Mouse (Mus musculus) gastrocnemius, postnatal 25 days (tissue): ENCODE measurements around the gene Gna12. TPM values are rescaled to one million over a fixed set of nuclear protein-coding genes. Genes with fewer than 3 reads are reported as not detected.
A peak's percentile ranks its signal among the peaks of the same experiment; 100 is the strongest.

Experiments used
- DNase-seq: peaks from one replicate; pipeline ENCODE4 v3.0.0; 2022
- total RNA-seq, 2 experiments: library from RNA; stranded (reverse); gene quantifications; 1 replicate in 1 of 2; 2 replicates in 1 of 2; pipeline ENCODE4 v1.2.3; 2021

The Gna12 gene
- total RNA-seq, 2 experiments from 2014 or later: 26.2 to 27.7 TPM

DNA sequence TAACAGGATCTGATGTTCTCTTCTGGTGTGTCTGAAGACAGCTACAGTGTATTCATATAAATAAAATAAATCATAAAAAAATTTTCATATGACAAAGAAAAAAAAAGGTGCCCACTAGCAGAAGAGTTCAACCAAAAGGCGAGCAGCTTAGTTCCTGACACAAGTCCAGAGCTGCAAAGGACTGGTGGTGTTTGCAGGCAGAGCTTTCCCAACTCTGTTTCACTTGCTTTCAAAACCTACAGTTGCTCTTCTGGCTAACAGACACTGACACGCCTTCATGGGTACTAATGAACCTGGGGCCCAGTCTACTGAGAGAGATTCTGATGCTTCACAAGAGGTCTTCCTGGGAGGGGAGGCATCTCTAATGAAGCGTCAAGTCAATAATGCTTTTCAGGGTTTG is 34.2 kb downstream of the Gna12 start:
- no peak for DNase-seq

DNA sequence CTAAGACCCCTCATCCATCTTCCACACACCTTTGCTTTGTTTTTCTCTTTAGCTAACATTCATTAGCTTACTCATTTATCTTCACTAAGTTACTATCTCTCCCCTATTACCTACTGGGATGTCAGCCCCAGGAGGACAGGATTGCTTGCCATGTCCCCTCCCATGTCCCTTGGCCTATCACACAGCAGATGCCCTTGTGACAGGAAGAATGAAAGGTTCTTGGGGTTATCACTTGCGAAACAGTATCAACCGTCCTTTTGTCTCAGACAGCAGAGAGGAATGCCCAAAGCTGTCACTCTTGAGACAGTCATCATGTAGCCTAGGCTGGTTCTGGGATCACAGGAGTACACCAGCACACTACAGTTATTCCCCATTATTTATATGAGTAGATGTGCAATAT is 35.1 kb downstream of the Gna12 start:
- no peak for DNase-seq

DNA sequence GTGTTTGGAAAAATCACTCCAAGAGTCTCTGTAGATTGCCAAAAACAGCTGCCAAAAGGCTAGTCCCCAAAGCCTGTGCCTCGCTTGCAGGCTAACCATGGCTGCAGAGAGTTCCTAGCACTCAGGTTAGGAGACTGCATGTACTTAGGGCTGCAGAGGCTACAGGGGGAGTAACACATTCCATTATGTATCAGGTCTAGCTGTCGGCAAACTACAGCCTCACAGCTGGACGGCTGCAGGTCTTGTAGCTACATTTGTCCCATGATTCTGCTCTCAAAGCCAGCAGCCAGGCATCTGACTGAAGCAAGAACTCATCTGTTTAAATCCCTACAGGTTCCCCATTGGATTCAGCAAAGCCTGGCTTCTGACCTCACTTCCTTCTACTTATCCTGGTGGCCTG is 35.5 kb downstream of the Gna12 start:
- DNase-seq: no peak

DNA sequence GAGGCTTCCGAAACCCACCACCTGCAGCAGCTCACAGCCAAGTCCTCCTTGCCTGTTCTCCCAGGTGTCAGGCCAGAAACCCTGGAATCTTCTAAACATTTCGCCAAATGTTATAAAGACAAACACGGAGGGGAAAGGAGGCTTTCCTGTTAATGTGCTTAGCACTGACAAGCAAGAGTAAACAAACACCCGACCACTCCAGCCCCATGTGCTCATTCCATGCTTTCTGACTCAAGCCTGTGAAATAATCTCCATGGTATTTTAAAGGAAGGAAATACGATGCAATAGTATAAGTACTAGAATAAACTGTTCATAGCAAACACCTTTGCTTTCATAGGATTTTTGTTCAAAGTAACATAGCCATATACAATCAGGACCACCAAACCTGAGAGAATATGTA is 38.0 kb downstream of the Gna12 start:
- DNase-seq: no peak

DNA sequence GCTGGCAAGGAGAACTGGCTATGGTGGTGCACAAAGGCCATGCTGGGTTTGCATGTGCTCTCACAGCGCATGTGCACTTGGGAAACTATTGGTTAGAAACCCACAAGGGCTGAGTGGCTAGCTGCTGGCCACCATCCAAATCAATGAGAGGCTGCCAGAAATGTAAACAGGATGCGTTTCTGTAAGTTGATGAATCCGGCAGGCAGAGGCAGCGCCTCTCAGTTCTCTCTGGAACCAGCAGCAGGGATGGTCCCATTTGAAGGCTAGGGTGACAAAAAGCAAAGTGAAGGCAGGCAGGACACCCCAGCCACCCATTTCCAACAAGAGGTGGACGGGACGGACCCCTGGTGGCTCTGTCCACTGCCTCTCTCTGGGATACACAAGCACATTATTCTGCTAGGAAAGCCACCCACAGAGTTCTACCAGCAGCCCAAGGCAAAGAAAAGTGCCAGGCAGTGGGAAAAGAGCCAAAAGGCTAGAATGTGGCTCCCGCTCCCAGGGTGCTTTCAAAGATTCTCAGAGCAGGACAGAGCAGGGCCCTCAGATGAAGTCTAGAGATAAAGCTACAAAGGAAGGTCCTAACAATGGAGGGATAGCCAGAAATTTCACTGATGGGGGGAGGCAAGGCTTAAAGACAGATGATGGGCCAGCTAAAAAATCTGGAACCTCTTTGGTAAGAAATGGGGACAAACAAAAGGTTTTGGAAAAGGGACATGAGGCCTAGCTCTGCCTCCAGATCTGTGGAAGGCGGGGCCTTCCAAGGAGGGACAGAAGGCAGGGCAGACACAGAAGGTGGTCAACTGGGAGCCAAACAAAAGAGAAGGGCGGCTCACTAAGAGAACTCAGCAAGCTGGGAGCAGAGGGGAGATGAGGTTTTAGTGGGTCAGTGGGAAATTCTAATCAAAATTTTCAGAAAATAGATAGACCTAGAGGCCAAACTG is 39.0 kb downstream of the Gna12 start:
- no peak for DNase-seq

DNA sequence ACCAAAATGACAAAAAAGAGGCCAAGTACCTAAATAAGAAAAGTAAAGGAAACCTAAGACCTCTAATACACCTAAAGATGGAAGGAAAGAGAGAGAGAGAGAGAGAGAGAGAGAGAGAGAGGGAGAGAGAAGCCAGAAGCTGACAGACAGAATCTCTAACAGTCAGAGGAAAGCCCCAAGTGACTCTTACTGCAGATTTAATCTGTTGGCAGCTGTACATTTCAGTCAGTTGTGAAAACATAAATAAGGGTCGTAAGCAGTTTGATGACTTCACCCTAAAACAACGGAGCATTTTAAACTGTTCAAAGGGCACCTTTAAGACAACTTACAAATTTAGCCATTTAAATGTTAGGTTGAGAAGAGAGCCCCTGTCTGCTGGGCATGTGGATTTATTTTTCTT is 39.8 kb downstream of the Gna12 start:
- DNase-seq: no peak

DNA sequence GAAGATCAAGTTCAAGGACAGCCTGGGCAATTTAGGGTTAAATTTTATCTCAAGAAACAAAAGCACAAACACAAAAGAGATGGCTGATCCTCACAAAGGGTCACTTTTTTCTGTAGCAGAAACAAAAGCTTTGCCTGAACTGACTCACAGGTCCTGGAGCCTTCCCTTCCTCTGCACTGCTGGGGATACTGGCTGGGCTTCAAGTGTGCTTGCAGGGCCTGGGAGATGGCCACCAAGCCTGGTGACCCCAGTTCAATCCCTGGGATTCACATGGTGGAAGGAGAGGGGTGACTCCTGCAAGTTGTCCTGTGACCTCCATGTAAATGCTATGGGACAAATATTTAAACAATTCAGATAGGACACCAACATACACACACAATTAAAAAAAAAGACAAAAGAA is 40.7 kb downstream of the Gna12 start:
- no peak for DNase-seq

DNA sequence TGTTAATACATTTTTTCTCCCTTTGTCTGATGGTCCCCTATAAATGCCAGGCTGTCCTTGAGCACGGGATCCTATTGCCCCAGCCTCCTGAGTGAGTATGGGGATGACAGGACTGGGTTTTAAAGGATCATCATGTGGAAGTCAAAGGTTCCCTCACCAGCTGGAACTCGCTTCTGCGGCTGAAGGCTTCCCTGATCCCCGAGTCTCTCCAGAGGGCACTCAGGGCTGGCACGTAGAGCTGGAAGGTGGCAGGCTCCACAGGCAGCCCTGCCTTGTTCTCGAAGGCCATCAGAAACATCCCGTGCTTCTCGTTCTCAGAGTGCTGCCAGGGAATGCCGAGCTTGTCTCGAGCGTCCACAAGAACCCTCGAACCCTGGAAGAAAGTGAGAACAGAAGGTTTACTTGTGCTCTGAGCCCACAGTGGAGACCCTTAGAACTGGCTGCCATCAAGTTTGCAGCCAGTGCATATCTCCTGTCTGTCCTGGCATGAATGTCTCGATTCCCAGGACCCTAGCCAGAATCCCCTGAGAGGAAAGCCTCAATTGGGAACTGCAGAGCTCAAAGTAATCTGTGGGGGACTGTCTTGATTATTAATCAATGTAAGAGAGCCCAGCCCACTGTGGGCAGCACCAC is 44.9 kb downstream of the Gna12 start:
- no peak for DNase-seq

DNA sequence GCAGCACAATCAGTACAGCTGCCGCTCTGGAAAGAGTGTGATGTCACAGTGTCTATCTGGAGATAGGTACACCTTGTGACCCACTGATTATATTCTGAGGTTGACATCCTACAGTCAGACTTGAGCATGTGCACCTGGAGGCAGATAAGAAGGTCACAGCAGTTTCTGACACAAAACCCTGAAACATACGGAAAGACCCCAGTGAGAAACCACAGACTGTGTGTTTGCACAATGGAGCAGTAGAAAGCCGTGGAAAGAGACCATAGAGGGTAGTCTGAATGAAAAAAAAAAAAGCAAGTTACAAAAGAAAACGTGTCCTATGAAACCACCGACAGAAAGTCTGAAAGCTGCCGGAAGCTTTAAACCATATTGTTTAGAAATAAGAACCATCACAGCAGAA is 45.9 kb downstream of the Gna12 start:
- no peak for DNase-seq

DNA sequence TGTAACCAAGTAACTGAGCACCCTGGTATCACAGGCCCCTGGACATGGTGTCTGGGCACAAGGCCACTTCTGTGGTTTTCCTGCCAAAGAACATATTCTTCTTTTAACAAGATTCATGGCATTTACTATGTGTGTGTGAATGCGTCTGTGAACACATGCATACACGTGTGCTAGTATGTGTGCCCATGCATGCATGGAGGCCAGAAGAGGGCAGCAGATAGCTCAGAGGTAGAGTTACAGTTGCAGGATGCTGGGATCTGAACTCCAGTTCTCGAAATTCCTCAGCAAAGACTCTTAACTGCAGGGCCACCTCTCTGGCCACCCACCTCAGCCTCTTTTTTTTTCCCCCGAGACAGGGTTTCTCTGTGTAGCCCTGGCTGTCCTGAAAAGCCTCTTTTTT is 46.7 kb downstream of the Gna12 start:
- no peak for DNase-seq

DNA sequence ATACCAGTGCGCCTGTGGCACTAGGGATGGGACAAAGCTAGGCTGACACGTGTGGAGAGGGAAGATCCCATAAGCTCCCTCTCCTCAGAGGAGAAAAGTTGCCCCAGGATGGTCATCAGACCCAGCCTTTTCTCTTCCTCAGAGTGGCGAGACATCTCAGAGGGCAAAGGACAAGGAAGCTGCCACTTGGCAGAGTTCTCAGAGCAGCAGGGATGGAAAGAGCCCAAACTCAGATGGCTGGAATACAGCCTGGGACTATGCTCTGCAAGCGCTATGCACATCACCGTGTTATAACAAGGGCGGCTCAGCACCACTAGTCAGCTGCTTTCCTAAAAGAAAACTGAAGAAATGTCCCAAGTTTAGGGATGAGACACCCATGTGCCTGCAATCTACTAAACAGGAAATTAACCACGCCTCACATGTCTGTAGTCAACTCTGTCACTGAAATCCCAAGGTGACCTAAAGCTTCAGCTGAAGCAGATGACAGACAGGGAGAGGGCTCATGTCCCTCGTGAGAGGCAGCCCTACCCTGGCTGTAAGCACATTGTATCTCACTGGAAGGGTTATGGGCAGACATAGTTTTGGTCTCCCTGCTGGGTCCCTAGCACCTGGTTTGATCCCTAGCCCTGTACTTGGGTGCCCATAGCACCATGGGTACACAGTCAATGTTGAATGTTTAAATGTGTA is 48.2 kb downstream of the Gna12 start:
- DNase-seq: no peak

DNA sequence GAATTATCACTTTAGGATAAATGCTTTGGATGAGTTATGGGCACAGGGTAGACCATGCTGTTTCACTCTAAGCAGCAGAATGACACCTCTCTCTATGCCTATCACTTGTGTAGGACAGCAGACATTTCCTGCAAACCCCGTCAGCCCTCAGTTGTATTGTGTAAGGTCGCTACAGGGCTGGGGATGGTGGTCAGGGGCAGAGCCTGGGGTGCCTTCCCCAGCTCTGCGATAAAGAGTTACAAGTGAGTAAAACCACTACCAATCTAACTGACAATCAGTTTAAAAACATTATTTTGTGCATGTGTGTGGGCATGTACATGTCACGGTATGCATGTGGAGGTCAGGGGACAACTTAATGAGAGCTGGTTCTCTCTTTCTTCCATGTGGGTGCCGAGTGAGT is 49.1 kb downstream of the Gna12 start:
- DNase-seq: no peak

DNA sequence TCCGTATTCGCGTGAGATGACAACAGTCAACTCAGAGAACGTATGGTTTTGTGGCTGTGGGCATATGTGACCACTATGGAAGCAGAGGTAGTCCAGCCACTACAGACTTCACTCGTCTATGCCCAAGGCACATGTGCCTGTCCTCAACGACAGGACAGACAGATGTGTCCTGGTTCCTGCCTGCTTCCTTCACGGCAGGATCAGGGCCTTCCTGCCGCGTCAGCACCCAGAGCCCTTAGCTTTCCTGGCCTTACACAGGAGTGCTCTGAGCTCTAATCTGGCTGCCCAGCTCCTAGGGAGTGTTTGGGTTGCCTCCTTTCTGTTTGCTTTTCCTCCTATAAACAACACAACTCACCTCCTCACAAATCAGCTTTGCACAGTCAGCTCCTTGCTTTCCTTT is 53.3 kb downstream of the Gna12 start:
- no peak for DNase-seq

DNA sequence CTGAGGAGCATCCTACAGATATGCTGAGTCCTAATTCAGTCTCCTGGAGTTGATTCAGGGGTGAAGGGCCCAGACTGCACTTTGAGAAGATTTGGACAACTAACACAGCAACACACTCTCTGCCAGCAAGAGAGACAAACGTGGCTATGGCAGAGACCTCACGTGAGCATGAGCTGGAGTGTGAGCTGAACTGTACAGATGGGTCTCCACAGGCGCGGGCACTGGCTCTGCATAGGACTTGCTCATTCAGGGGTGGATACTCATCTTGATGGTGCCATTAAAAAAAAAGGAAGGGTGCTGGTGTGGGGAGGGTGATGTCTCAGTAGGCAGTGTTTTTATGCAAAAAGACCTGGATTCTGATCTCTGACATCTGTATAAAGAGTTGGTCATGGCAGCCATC is 55.1 kb downstream of the Gna12 start:
- no peak for DNase-seq

DNA sequence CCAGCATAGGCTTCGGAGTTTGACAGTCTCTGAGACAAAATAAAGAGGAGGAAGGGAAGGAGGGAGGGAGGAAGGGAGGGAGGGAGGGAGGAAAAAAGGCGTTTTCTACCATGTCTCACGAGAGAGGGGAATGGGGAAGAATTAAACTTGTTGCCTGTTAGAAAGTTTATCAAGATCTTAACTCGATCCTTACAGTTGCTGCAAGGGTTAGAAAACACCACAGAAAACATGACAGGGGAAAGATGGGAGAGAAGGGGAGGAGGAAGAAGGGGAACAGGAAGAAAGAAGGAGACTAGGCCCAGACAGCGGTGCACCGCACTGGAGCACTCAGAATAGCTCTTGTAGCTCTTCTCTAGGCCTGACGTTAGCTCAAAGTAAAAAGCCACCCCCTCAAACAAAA is 58.1 kb downstream of the Gna12 start:
- DNase-seq: no peak

DNA sequence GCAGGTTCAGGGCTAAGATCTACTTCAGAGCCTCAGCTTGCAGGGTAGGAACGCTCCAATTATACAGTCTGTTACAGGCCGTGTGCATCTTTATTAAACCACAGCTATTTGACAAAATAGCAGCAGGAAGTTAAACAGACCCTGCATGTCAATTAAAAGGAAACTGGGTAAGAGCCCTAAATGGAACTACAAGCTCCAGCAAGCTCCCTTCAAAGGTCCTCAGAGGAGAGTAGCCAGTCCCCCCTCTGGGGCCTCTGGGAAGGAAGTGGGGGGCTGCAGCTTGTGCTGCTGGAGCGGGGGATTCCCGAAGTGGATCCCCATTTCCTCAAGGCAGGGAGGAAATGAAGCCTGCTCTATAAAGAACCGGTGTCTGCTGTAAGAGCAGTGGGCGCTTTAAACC is 58.6 kb downstream of the Gna12 start:
- DNase-seq: no peak

DNA sequence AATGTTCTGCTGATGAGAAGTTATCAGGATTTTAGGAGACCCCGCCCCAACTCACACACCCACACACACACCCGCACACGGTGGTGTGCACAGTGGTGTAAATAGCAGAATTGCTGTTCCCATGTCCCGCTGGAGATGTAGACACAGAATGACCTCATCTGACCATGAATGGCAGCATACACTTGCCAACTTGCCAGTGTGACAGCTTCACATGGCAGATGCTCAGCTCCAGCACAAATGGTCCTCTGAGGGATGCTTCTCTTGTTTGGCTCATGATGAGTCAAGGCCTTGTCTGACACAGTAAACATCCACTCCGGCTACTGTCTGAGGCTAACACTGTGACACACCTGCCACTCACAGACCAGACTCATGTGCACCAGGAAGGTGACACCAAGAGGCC is 61.9 kb downstream of the Gna12 start:
- peak; percentile 22 for DNase-seq

DNA sequence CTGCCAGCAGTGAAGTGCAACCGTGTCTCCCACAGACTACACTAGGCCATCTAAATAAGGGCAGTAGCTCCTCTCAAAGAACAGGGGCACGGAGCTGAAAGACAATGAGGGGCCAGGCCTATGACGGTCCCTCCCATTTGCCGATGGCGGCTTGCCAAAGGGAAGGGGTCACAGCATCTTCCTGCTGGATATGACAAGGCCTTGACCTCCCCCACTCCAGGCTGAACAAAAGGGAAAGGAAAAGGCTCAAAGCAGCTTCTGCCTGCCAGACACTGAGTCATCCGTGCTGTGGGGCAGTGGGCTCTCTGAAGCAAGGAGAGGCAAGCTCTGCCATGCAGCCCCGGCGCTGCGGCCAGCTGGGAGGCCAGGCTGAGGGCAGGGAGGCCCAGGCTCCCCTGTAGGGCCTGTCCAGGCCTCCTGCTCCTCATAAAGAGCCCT is 62.5 kb downstream of the Gna12 start:
- DNase-seq: peak; percentile 72

DNA sequence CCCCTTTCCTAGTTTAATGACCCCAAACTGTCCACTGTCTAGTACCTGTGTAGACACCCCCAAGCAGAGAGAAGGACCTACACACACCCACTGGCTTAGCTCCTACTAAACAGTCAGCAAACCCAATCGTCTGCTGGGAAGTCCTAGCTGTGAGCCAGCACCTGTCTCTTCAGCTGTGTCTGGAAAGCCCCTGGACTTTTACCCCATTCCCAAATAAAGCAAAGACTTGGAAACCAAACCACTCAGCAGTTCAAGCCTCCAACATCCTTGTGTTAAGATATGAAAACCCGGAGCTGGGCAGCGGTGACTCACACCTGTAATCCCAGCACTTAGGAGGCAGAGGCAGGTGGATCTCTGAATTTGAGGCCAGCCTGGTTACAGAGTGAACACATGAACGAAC is 63.7 kb downstream of the Gna12 start:
- DNase-seq: no peak

DNA sequence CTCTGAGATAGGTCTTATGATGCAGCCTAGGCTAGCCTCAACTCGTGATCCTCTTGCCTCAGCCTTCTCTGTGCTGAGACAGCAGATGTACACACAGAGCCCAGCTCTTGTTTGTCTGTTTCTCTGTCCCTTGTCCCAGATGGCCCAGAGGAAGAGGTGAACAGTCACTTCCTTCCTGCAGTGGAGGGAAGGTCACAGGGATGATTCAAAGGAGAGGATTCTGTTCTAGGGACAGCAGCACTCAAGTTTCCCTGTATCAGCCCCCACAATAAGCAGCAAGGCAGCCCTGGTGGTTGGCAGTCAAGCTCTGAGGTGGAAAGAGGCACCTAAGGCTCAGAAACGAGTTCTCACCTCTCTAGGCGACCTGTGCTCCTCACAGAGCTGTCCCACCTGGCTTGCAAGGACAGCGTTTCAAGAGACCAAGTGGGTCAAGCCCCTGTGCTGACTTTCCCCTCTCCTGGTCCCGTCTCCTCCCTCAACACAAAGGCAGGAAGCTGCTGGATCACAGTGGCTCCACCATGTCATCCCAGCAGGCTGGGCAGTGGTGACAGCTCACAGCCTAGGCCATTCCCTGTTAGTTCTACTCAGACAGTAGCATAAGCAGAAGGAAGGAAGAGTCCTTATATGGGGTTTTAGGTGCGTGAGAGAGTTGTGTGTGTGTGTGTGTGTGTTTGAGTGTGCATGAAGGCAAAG is 65.2 kb downstream of the Gna12 start:
- DNase-seq: no peak

DNA sequence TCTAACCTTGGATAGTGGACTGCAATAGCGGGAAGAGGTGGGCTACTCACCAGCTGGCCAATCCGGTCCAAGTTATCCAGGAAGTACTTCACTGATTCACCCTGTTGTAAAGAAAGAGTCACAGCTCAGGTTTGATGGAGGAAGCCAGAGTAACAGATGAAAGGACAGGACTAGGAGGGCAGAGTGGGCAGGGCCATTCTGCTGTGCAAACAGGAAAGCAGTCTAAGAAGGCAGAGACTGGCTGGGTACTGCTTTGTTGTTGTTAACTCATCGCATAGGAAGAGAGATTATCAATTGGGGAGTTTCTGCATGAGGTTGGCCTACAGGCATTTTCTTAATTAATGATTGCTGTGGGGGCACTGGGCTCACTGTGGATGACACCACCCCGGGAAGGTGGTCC is 67.7 kb downstream of the Gna12 start:
- DNase-seq: no peak

DNA sequence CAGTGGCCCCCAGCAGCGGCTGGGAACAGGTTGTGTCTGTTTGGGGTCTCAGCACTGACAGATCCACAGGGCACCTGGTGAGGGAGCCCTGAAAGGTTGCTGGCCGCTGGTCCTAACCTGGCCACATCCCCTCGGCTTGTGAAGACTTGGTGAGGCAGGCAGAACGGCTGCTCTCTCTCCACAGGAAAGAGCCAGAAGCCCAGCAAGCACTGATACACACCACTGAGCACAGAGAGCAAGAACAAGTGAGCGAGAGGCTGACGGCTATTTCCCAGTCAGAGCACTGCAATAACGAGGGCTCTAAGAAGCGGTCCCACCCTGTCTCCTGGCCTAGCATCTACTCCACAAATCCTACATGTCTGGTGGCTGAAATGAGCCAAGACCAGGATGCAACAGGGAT is 71.4 kb downstream of the Gna12 start:
- DNase-seq: no peak

DNA sequence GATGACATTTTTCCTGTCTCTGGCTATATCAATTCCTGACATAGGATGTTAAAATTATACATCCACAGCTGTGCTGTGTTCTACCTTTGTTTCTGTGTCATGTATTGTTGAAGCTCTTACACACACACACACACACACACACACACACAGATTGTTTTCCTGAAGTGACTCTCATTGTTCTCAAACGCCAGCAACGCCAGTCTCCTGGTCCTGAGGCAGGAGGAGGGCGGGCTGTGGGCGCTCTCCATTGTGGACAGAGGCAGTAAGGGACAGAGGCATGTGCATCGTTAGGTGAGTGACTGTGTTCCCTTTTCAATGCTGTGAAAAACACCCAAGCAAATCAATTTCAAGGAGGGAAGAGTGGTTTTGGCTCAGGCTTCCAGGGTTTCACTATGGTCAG is 77.0 kb downstream of the Gna12 start:
- no peak for DNase-seq
